Mouse (Mus musculus): Measurements from ENCODE around the gene Pcyt2. TPM values are rescaled to one million over a fixed set of nuclear protein-coding genes. Genes with fewer than 3 reads are reported as not detected.

The Pcyt2 gene
- polyA plus RNA-seq, 1 experiment from 2014 or later, result 217 TPM

- H3K36me3 ChIP-seq (replicated peaks; ENCODE audit: insufficient read depth, low read length), result no peaks in the 10 kb centered on the region
- H3K27ac ChIP-seq (ENCODE audit: low read depth), result no peak overlapping the region
- H3K27me3 ChIP-seq (ENCODE audit: insufficient read depth, low read length), result peaks cover 74% of the 10 kb centered on the region
- peak overlapping the region; percentile 45 for H3K4me3 ChIP-seq (ENCODE audit: low read depth, low read length)
- H3K4me1 ChIP-seq (ENCODE audit: insufficient read depth), result peaks cover 14% of the 10 kb centered on the region
- H3K9me3 ChIP-seq (ENCODE audit: low read length), result no peaks in the 10 kb centered on the region
- peak overlapping the region; percentile 72 for H3K4me2 ChIP-seq (ENCODE audit: low read depth, low read length)
- peak; percentile 42 for DNase-seq
- WGBS (ENCODE audit: insufficient replicate concordance), result under 1% methylated on average over 62 of the region's 95 CpGs
- no peak; the same call in 1 of the 2 replicates for TF ChIP-seq CTCF (IDR thresholded peaks at IDR 0.05; ENCODE audit: low read depth)
- H3K9ac ChIP-seq (replicated peaks), result peak overlapping the region; percentile 30; the same call in 1 of the 2 replicates
- peak; percentile 52 for ATAC-seq
Observed at GRCm38 (mm10) chr11:120660301-120661075, 42.8 kb upstream of the Pcyt2 start.

DNA sequence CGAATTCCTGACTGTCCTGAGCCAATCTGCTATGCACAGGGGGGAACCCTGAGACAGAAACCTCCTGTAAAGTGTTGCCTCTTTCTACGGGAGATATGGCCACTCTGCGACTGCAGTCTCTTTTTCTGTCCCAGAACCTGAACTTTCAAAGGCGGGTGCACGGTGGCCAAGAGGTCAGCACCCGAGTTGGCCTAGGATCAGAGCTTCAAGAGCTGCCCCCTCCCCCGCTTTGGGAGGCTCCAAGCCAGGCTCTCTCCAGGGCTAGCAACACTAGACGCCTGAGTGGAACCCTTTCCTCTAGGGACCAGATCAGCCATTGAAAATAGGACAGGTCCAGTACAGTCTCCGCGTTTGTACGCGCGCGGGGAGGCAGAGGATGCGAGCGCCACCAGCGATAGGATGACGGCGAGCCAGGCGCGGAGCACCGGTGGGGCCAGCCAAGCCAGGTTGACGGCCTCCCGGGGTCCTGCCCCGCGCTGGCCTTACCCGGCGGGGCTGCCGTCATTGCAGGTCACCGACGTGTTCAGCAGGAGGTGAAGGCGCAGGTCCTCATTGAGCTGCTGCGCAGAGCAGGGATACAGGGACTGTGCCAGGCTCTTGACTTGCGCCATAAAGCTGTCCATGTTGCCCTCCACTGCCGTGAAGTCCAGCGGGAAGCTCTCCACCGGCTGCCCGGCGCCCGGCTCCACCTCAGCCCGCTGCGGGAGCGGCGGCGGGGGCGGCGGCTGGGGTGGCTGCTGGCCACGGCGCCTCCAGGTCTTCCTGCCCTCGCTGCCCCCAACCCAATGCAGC, 42.0 kb upstream of the Pcyt2 start:
- no peak overlapping the region for H3K27ac ChIP-seq (ENCODE audit: low read depth)
- 5% methylated on average over 44 of the region's 50 CpGs for WGBS (ENCODE audit: insufficient replicate concordance)
- H3K9ac ChIP-seq (replicated peaks), result no peak overlapping the region
- H3K4me3 ChIP-seq (ENCODE audit: low read depth, low read length), result peak overlapping the region; percentile 45
- TF ChIP-seq EP300 (IDR thresholded peaks at IDR 0.05; ENCODE audit: low read depth), result no peak
- TF ChIP-seq CTCF (IDR thresholded peaks at IDR 0.05; ENCODE audit: low read depth), result no peak
- DNase-seq (no peak), ATAC-seq (peak; percentile 26; the same call in 1 of the 2 replicates)
- no peaks in the 10 kb centered on the region for H3K36me3 ChIP-seq (replicated peaks; ENCODE audit: insufficient read depth, low read length)
- peaks cover 70% of the 10 kb centered on the region for H3K27me3 ChIP-seq (ENCODE audit: insufficient read depth, low read length)
- no peaks in the 10 kb centered on the region for H3K9me3 ChIP-seq (ENCODE audit: low read length)
- H3K4me1 ChIP-seq (ENCODE audit: insufficient read depth), result peaks cover 15% of the 10 kb centered on the region
- peak overlapping the region; percentile 72 for H3K4me2 ChIP-seq (ENCODE audit: low read depth, low read length)

- H3K4me2 ChIP-seq (ENCODE audit: low read depth, low read length), result no peak overlapping the region
- ATAC-seq, result 0 out of 2 replicates have a peak, but pooled peaks have one; percentile 30
- no peaks in the 10 kb centered on the region for H3K9me3 ChIP-seq (ENCODE audit: low read length)
Observed at GRCm38 (mm10) chr11:120658876-120659410, 41.2 kb upstream of the Pcyt2 start.

DNA sequence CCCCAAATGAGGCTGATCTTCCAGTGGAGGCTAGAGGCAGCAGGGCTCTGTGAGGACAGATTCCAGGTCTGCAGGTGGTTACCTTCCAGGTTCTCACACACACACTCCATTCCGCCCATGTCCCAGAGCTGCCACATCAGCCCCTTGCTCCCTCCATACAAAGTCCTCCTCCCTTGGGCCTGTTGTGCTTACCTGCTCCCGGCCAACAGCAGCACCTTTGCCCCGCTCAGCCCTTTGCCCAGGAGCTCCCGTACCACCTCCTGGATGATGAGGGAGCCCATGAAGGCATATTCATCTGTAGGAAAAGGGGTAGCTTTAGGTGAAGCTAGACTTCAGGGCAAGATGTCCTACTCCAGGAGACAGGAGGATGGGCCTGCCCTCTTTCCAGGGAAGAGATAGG, 39.6 kb upstream of the Pcyt2 start:
- H3K4me3 ChIP-seq (ENCODE audit: low read depth, low read length), result no peak overlapping the region
- WGBS (ENCODE audit: insufficient replicate concordance), result 77% methylated on average over 4 of the region's 4 CpGs
- H3K9me3 ChIP-seq (ENCODE audit: low read length), result no peaks in the 10 kb centered on the region
- ATAC-seq, result no peak
- no peak overlapping the region for H3K4me2 ChIP-seq (ENCODE audit: low read depth, low read length)
- no peak for DNase-seq
- peaks cover 54% of the 10 kb centered on the region for H3K27me3 ChIP-seq (ENCODE audit: insufficient read depth, low read length)
- peaks cover 18% of the 10 kb centered on the region for H3K4me1 ChIP-seq (ENCODE audit: insufficient read depth)
- H3K36me3 ChIP-seq (replicated peaks; ENCODE audit: insufficient read depth, low read length), result no peaks in the 10 kb centered on the region
- no peak overlapping the region for H3K27ac ChIP-seq (ENCODE audit: low read depth)
- TF ChIP-seq EP300 (IDR thresholded peaks at IDR 0.05; ENCODE audit: low read depth) (no peak), CTCF (IDR thresholded peaks at IDR 0.05; ENCODE audit: low read depth) (no peak)
- H3K9ac ChIP-seq (replicated peaks), result no peak overlapping the region

More at GRCm38 (mm10) chr11:120658876-120659410, 41.2 kb upstream of the Pcyt2 start:
- 2% methylated on average over 24 of the region's 24 CpGs for WGBS (ENCODE audit: insufficient replicate concordance)
- no peaks in the 10 kb centered on the region for H3K36me3 ChIP-seq (replicated peaks; ENCODE audit: insufficient read depth, low read length)
- TF ChIP-seq CTCF (IDR thresholded peaks at IDR 0.05; ENCODE audit: low read depth) (peak; percentile 91), EP300 (IDR thresholded peaks at IDR 0.05; ENCODE audit: low read depth) (no peak)
- no peak overlapping the region for H3K9ac ChIP-seq (replicated peaks)
- H3K4me1 ChIP-seq (ENCODE audit: insufficient read depth), result peaks cover 18% of the 10 kb centered on the region
- peaks cover 70% of the 10 kb centered on the region for H3K27me3 ChIP-seq (ENCODE audit: insufficient read depth, low read length)
- no peak overlapping the region for H3K4me3 ChIP-seq (ENCODE audit: low read depth, low read length)
- H3K27ac ChIP-seq (ENCODE audit: low read depth), result no peak overlapping the region
- DNase-seq, result peak; percentile 86

- Histone ChIP-seq H3K4me2 (ENCODE audit: low read depth, low read length) (no peak overlapping the region), H3K36me3 (replicated peaks; ENCODE audit: insufficient read depth, low read length) (no peaks in the 10 kb centered on the region), H3K27ac (ENCODE audit: low read depth) (no peak overlapping the region), H3K4me1 (ENCODE audit: insufficient read depth) (peaks cover 8% of the 10 kb centered on the region; the same call in 1 of the 2 replicates), H3K9me3 (ENCODE audit: low read length) (no peaks in the 10 kb centered on the region), H3K27me3 (ENCODE audit: insufficient read depth, low read length) (peaks cover 28% of the 10 kb centered on the region), H3K9ac (replicated peaks) (no peak overlapping the region), H3K4me3 (ENCODE audit: low read depth, low read length) (no peak overlapping the region)
- WGBS (ENCODE audit: insufficient replicate concordance), result 68% methylated on average over 3 of the region's 3 CpGs
- TF ChIP-seq CTCF (IDR thresholded peaks at IDR 0.05; ENCODE audit: low read depth) (no peak), EP300 (IDR thresholded peaks at IDR 0.05; ENCODE audit: low read depth) (no peak)
- no peak for ATAC-seq
- DNase-seq, result no peak
Observed at GRCm38 (mm10) chr11:120654741-120655140, 37.0 kb upstream of the Pcyt2 start.

DNA sequence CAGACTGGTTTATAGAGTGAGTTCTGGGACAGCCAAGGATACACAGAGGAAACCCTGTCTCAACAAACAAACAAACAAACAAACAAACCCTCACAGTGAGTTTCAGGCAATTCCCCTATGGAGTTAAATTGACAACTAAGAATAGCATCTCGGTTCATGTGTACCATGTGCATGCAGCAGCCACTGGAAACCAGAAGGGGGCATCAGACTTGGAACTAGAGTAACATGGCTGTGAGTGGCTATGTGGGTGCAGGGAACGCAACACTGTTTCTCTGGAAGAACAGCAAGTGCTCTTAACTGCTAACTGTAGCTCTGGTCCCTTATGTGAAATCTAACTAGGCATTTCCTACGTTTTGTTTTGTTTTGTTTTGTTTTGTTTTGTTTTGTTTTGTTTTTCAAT, 34.1 kb upstream of the Pcyt2 start:
- Histone ChIP-seq H3K4me1 (ENCODE audit: insufficient read depth) (peaks cover 11% of the 10 kb centered on the region; the same call in 1 of the 2 replicates), H3K27ac (ENCODE audit: low read depth) (no peak overlapping the region), H3K27me3 (ENCODE audit: insufficient read depth, low read length) (0 out of 2 replicates have a peak, but pooled peaks cover under 1% of the 10 kb centered on the region), H3K4me3 (ENCODE audit: low read depth, low read length) (no peak overlapping the region), H3K36me3 (replicated peaks; ENCODE audit: insufficient read depth, low read length) (no peaks in the 10 kb centered on the region), H3K9ac (replicated peaks) (no peak overlapping the region), H3K9me3 (ENCODE audit: low read length) (no peaks in the 10 kb centered on the region), H3K4me2 (ENCODE audit: low read depth, low read length) (no peak overlapping the region)
- ATAC-seq (no peak), DNase-seq (no peak)
- TF ChIP-seq EP300 (IDR thresholded peaks at IDR 0.05; ENCODE audit: low read depth), result no peak
- TF ChIP-seq CTCF (IDR thresholded peaks at IDR 0.05; ENCODE audit: low read depth), result peak; percentile 56
- 67% methylated on average over 3 of the region's 3 CpGs for WGBS (ENCODE audit: insufficient replicate concordance)
